Mouse (Mus musculus): ENCODE results near the gene Tinagl1. TPM values are rescaled to one million over a fixed set of nuclear protein-coding genes. Genes with fewer than 3 reads are reported as not detected.

Tinagl1 gene
- total RNA-seq, 2 experiments from 2014 or later: 199 to 265 TPM

- no peak for ATAC-seq (replicated peaks; ENCODE audit: low FRiP score, poor library complexity, severe bottlenecking)
Measured at GRCm38 (mm10) chr4:130161349-130161748, 13.6 kb downstream of the Tinagl1 start.

GRCm38 (mm10) chr4:130156812-130157371 lies 18.0 kb downstream of the Tinagl1 start:
- no peak for ATAC-seq (replicated peaks; ENCODE audit: low FRiP score, poor library complexity, severe bottlenecking)

- ATAC-seq (replicated peaks; ENCODE audit: low FRiP score, poor library complexity, severe bottlenecking): no peak
Measured at GRCm38 (mm10) chr4:130154250-130154649, 20.7 kb downstream of the Tinagl1 start.

GRCm38 (mm10) chr4:130148405-130148804 lies 26.5 kb downstream of the Tinagl1 start:
- ATAC-seq (replicated peaks; ENCODE audit: low FRiP score, poor library complexity, severe bottlenecking): no peak

GRCm38 (mm10) chr4:130141786-130142185 lies 33.1 kb downstream of the Tinagl1 start:
- ATAC-seq (replicated peaks; ENCODE audit: low FRiP score, poor library complexity, severe bottlenecking): no peak

- ATAC-seq (replicated peaks; ENCODE audit: low FRiP score, poor library complexity, severe bottlenecking): no peak
Measured at GRCm38 (mm10) chr4:130140992-130141402, 33.9 kb downstream of the Tinagl1 start.

- no peak for ATAC-seq (replicated peaks; ENCODE audit: low FRiP score, poor library complexity, severe bottlenecking)
Measured at GRCm38 (mm10) chr4:130139214-130139492, 35.8 kb downstream of the Tinagl1 start, which contains the start of gene Hcrtr1. TSS of gene Hcrtr1 (minus strand) at chr4:130139359.

GRCm38 (mm10) chr4:130138441-130139213 lies 36.3 kb downstream of the Tinagl1 start:
- ATAC-seq (replicated peaks; ENCODE audit: low FRiP score, poor library complexity, severe bottlenecking): 0 out of 2 replicates have a peak, but pooled peaks have one; percentile 33

GRCm38 (mm10) chr4:130133399-130133798 lies 41.5 kb downstream of the Tinagl1 start:
- no peak for ATAC-seq (replicated peaks; ENCODE audit: low FRiP score, poor library complexity, severe bottlenecking)

GRCm38 (mm10) chr4:130131448-130132105 lies 43.3 kb downstream of the Tinagl1 start:
- ATAC-seq (replicated peaks; ENCODE audit: low FRiP score, poor library complexity, severe bottlenecking): no peak

- ATAC-seq (replicated peaks; ENCODE audit: low FRiP score, poor library complexity, severe bottlenecking): no peak
Measured at GRCm38 (mm10) chr4:130130641-130131350, 44.1 kb downstream of the Tinagl1 start.

- no peak for ATAC-seq (replicated peaks; ENCODE audit: low FRiP score, poor library complexity, severe bottlenecking)
Measured at GRCm38 (mm10) chr4:130130082-130130481, 44.8 kb downstream of the Tinagl1 start.

- ATAC-seq (replicated peaks; ENCODE audit: low FRiP score, poor library complexity, severe bottlenecking): no peak
Measured at GRCm38 (mm10) chr4:130128907-130129306, 46.0 kb downstream of the Tinagl1 start.

- no peak for ATAC-seq (replicated peaks; ENCODE audit: low FRiP score, poor library complexity, severe bottlenecking)
Measured at GRCm38 (mm10) chr4:130125935-130126334, 49.0 kb downstream of the Tinagl1 start.

GRCm38 (mm10) chr4:130125164-130125563 lies 49.8 kb downstream of the Tinagl1 start:
- ATAC-seq (replicated peaks; ENCODE audit: low FRiP score, poor library complexity, severe bottlenecking): no peak

- no peak for ATAC-seq (replicated peaks; ENCODE audit: low FRiP score, poor library complexity, severe bottlenecking)
Measured at GRCm38 (mm10) chr4:130124110-130124509, 50.8 kb downstream of the Tinagl1 start.

- no peak for ATAC-seq (replicated peaks; ENCODE audit: low FRiP score, poor library complexity, severe bottlenecking)
Measured at GRCm38 (mm10) chr4:130123020-130123419, 51.9 kb downstream of the Tinagl1 start.

GRCm38 (mm10) chr4:130121560-130121959 lies 53.4 kb downstream of the Tinagl1 start:
- no peak; the same call in 1 of the 2 replicates for ATAC-seq (replicated peaks; ENCODE audit: low FRiP score, poor library complexity, severe bottlenecking)

- no peak for ATAC-seq (replicated peaks; ENCODE audit: low FRiP score, poor library complexity, severe bottlenecking)
Measured at GRCm38 (mm10) chr4:130120752-130121151, 54.2 kb downstream of the Tinagl1 start.
